Mouse (Mus musculus) cerebellum, adult 2 months (tissue): ENCODE data around the gene Atg2a. TPM values are rescaled to one million over a fixed set of nuclear protein-coding genes. Genes with fewer than 3 reads are reported as not detected.
A peak's percentile ranks its signal among the peaks of the same experiment; 100 is the strongest.

ENCODE experiments used
- DNase-seq, 2 experiments: peaks; one replicate each; pipeline ENCODE4 v3.0.0; 2021
- H3K27ac ChIP-seq: fragments of 200-500 bp; 2 replicates; pipeline ENCODE4 v1.5.1; 2012; ENCODE audit warnings: low read length, control low read depth, inconsistent platforms; ENCODE audit not compliant: insufficient read depth
- H3K27me3 ChIP-seq: fragments of 200-500 bp; 2 replicates; pipeline ENCODE4 v1.6.1; 2012; ENCODE audit warnings: inconsistent platforms, mild to moderate bottlenecking, low read length, moderate library complexity; ENCODE audit not compliant: control insufficient read depth, insufficient read depth
- H3K4me1 ChIP-seq: fragments of 200-500 bp; 2 replicates; pipeline ENCODE4 v1.6.1; 2011; ENCODE audit warnings: low read length; ENCODE audit not compliant: control insufficient read depth, insufficient read depth
- H3K4me3 ChIP-seq: fragments of 200-500 bp; replicated peaks from 2 replicates; pipeline ENCODE3; 2011; ENCODE audit warnings: mild to moderate bottlenecking, low read depth, low read length, control low read depth; ENCODE audit not compliant: insufficient read depth
- CTCF ChIP-seq: fragments of 200-500 bp; IDR thresholded peaks from 2 replicates; pipeline ENCODE4 v1.5.1; 2011; ENCODE audit warnings: low read depth, mild to moderate bottlenecking, control low read depth, low read length, moderate library complexity, borderline replicate concordance; ENCODE audit not compliant: insufficient read depth
- POLR2A ChIP-seq: fragments of 200-500 bp; IDR thresholded peaks from 2 replicates; pipeline ENCODE4 v1.6.1; 2011; ENCODE audit warnings: low read length, control low read depth, borderline replicate concordance; ENCODE audit not compliant: insufficient read depth
- WGBS: fragments of 180-500 bp; shearing (Covaris S2); methylation state at CpG from one replicate; pipeline ENCODE4 v1.1.7; 2018; 5-methylcytosine and 5-hydroxymethylcytosine counted together
- polyA plus RNA-seq: library from polyadenylated mRNA; depleted of rRNA; stranded (reverse); fragments of >200 nt; gene quantifications from 2 replicates; pipeline ENCODE4 v1.2.3, GENCODE M21; 2012

Gene Atg2a
- polyA plus RNA-seq, 1 experiment: 40.8 TPM

GRCm38 (mm10) chr19:6267306-6268169 is 26.1 kb downstream of the Atg2a start:
- WGBS: 5% methylated on average over 11 of the region's 11 CpGs
- peak; percentile 94 to 97 for DNase-seq
- Histone ChIP-seq H3K4me3 (no peak overlapping the region), H3K27me3 (no peaks in the 10 kb centered on the region), H3K4me1 (peaks cover 55% of the 10 kb centered on the region), H3K27ac (peak overlapping the region; percentile 94)
- TF ChIP-seq POLR2A: no peak
- TF ChIP-seq CTCF: 0 out of 2 replicates have a peak, but pooled peaks have one; percentile 3

- peak overlapping the region; percentile 88 for H3K27ac ChIP-seq
- WGBS: 4% methylated on average over 8 of the region's 8 CpGs
- DNase-seq: peak; percentile 84 to 88
- no peaks in the 10 kb centered on the region for H3K27me3 ChIP-seq
- no peak for TF ChIP-seq POLR2A
- peak; percentile 90 for TF ChIP-seq CTCF
- H3K4me3 ChIP-seq: no peak overlapping the region
- peaks cover 51% of the 10 kb centered on the region for H3K4me1 ChIP-seq
Observed at GRCm38 (mm10) chr19:6268170-6268528, 26.7 kb downstream of the Atg2a start.

GRCm38 (mm10) chr19:6268670-6269132 is 27.2 kb downstream of the Atg2a start:
- H3K27ac ChIP-seq: peak overlapping the region; percentile 88; the same call in 1 of the 2 replicates
- no peak for TF ChIP-seq CTCF
- TF ChIP-seq POLR2A: no peak
- no peak overlapping the region for H3K4me3 ChIP-seq
- no peak for DNase-seq
- 48% methylated on average over 7 of the region's 7 CpGs for WGBS
- peaks cover 53% of the 10 kb centered on the region for H3K4me1 ChIP-seq
- H3K27me3 ChIP-seq: no peaks in the 10 kb centered on the region

- Histone ChIP-seq H3K27ac (peak overlapping the region; percentile 10; the same call in 1 of the 2 replicates), H3K27me3 (no peaks in the 10 kb centered on the region), H3K4me1 (peaks cover 49% of the 10 kb centered on the region), H3K4me3 (no peak overlapping the region)
- 82% methylated on average over 8 of the region's 8 CpGs for WGBS
- no peak for DNase-seq
- TF ChIP-seq POLR2A: no peak
- no peak for TF ChIP-seq CTCF
Observed at GRCm38 (mm10) chr19:6269798-6270475, 28.5 kb downstream of the Atg2a start.

- H3K27me3 ChIP-seq: no peaks in the 10 kb centered on the region
- no peak overlapping the region for H3K4me3 ChIP-seq
- H3K27ac ChIP-seq: 0 out of 2 replicates have a peak overlapping the region, but pooled peaks have one; percentile 28
- no peak for DNase-seq
- WGBS: 81% methylated on average over 9 of the region's 9 CpGs
- TF ChIP-seq POLR2A: no peak
- TF ChIP-seq CTCF: no peak
- peaks cover 43% of the 10 kb centered on the region for H3K4me1 ChIP-seq
Observed at GRCm38 (mm10) chr19:6270661-6271060, 29.2 kb downstream of the Atg2a start.

- DNase-seq: no peak
- Histone ChIP-seq H3K27me3 (no peaks in the 10 kb centered on the region), H3K27ac (no peak overlapping the region), H3K4me3 (no peak overlapping the region), H3K4me1 (peaks cover 47% of the 10 kb centered on the region)
- TF ChIP-seq POLR2A (no peak), CTCF (no peak)
- WGBS: 65% methylated on average over 8 of the region's 8 CpGs
Observed at GRCm38 (mm10) chr19:6271206-6271605, 29.7 kb downstream of the Atg2a start.

- peaks cover 42% of the 10 kb centered on the region for H3K4me1 ChIP-seq
- no peaks in the 10 kb centered on the region for H3K27me3 ChIP-seq
- H3K4me3 ChIP-seq: no peak overlapping the region
- WGBS: 90% methylated on average over 7 of the region's 7 CpGs
- no peak for DNase-seq
- H3K27ac ChIP-seq: no peak overlapping the region
- no peak for TF ChIP-seq POLR2A
- TF ChIP-seq CTCF: no peak
Observed at GRCm38 (mm10) chr19:6272053-6272452, 30.6 kb downstream of the Atg2a start.

- no peak overlapping the region for H3K27ac ChIP-seq
- peaks cover 37% of the 10 kb centered on the region for H3K4me1 ChIP-seq
- no peaks in the 10 kb centered on the region for H3K27me3 ChIP-seq
- no peak for DNase-seq
- WGBS: 75% methylated on average over 4 of the region's 4 CpGs
- no peak for TF ChIP-seq POLR2A
- no peak for TF ChIP-seq CTCF
- no peak overlapping the region for H3K4me3 ChIP-seq
Observed at GRCm38 (mm10) chr19:6272738-6273137, 31.3 kb downstream of the Atg2a start.
